Mouse (Mus musculus) testis, adult 2 months (tissue): ENCODE results near the gene Pakap. TPM values are rescaled to one million over a fixed set of nuclear protein-coding genes. Genes with fewer than 3 reads are reported as not detected.

ENCODE experiments used
- H3K27ac ChIP-seq: fragments of 200-500 bp; 2 replicates; pipeline ENCODE4 v1.5.1; 2012; ENCODE audit warnings: low read depth, low read length; ENCODE audit not compliant: control insufficient read depth, insufficient read depth
- H3K27me3 ChIP-seq: fragments of 200-500 bp; 2 replicates; pipeline ENCODE4 v1.6.1; 2012; ENCODE audit warnings: mild to moderate bottlenecking, low read length, moderate library complexity; ENCODE audit not compliant: control insufficient read depth, insufficient read depth
- H3K36me3 ChIP-seq: fragments of 200-500 bp; 2 replicates; pipeline ENCODE4 v1.6.1; 2012; ENCODE audit warnings: mild to moderate bottlenecking, low read length; ENCODE audit not compliant: control insufficient read depth, insufficient read depth
- H3K4me1 ChIP-seq: fragments of 200-500 bp; 2 replicates; pipeline ENCODE4 v1.6.1; 2012; ENCODE audit warnings: low read length; ENCODE audit not compliant: control insufficient read depth, insufficient read depth
- H3K4me3 ChIP-seq: fragments of 200-500 bp; 2 replicates; pipeline ENCODE4 v1.5.1; 2012; ENCODE audit warnings: low read depth, mild to moderate bottlenecking, low read length, moderate library complexity, mixed read lengths; ENCODE audit not compliant: control insufficient read depth
- CTCF ChIP-seq: fragments of 200-500 bp; IDR thresholded peaks from 2 replicates; pipeline ENCODE4 v1.5.1; 2012; ENCODE audit warnings: low read depth, mild to moderate bottlenecking, inconsistent platforms, low read length, moderate library complexity; ENCODE audit not compliant: control insufficient read depth, insufficient read depth, insufficient replicate concordance
- POLR2A ChIP-seq: fragments of 200-500 bp; IDR thresholded peaks from 2 replicates; pipeline ENCODE4 v1.6.1; 2012; ENCODE audit warnings: low read depth, mild to moderate bottlenecking, inconsistent platforms, low read length, moderate library complexity; ENCODE audit not compliant: control insufficient read depth
- polyA plus RNA-seq: library from polyadenylated mRNA; depleted of rRNA; stranded (reverse); fragments of >200 nt; gene quantifications from 2 replicates; pipeline ENCODE4 v1.2.3, GENCODE M21; 2012

Gene Pakap
- polyA plus RNA-seq, 1 experiment = 0.96 TPM

DNA sequence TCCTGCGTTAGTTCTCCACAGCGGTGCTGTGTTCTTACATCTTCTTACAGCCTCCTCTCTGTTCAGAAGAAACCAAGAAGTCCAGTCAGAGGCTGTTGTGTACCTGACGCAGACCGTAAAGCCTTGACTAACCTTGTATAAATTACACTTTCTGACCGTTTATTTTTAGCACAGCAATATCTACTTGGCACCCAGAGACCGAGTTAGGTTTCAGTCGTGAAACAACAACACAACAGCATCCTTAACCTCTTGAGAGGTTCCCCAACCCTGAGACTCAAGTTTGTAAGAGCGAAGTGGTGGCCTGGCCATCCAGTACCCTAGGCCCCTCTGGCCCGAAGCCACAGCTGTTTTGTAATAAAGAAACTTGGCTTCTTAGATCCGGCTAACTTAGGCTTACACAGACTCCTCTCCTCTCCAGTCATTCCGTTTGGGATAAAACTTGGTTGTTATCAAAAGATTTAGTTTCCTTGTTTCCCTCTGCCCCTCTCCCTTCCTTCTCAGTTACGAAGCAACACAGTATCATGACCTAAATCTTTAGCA, 116.8 kb downstream of the Pakap start:
- Histone ChIP-seq H3K36me3 (no peaks in the 10 kb centered on the region), H3K27me3 (no peaks in the 10 kb centered on the region), H3K4me3 (no peak overlapping the region), H3K4me1 (no peaks in the 10 kb centered on the region), H3K27ac (no peak overlapping the region)
- TF ChIP-seq POLR2A = no peak

GRCm38 (mm10) chr4:57686736-57687135, 118.8 kb downstream of the Pakap start:
- Histone ChIP-seq H3K4me1 (no peaks in the 10 kb centered on the region), H3K4me3 (no peak overlapping the region), H3K27ac (no peak overlapping the region), H3K36me3 (no peaks in the 10 kb centered on the region), H3K27me3 (no peaks in the 10 kb centered on the region)
- TF ChIP-seq POLR2A (no peak), CTCF (no peak)

GRCm38 (mm10) chr4:57687583-57687982, 119.6 kb downstream of the Pakap start:
- no peaks in the 10 kb centered on the region for H3K36me3 ChIP-seq
- TF ChIP-seq POLR2A (no peak), CTCF (no peak)
- H3K27me3 ChIP-seq = no peaks in the 10 kb centered on the region
- no peaks in the 10 kb centered on the region for H3K4me1 ChIP-seq
- no peak overlapping the region for H3K4me3 ChIP-seq
- no peak overlapping the region for H3K27ac ChIP-seq

DNA sequence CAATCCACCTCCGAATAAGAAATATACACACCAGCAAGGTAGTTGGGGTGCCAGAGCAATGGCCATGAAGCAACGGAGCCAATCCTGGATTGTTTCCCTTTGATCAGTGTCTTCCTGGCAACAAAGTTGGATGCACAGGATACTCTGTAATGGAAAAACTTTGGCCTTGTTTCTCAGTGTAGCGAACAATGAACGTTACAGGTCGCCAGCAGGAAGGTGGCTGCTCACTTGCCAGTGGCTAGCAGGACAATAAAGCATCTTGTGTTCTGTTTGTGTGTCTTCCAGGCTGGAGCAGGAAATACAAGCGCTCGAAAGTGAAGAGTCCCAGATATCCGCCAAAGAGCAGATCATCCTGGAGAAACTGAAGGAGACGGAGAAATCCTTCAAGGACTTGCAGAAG, 120.2 kb downstream of the Pakap start:
- no peak overlapping the region for H3K27ac ChIP-seq
- H3K4me3 ChIP-seq = no peak overlapping the region
- no peaks in the 10 kb centered on the region for H3K27me3 ChIP-seq
- no peaks in the 10 kb centered on the region for H3K4me1 ChIP-seq
- no peaks in the 10 kb centered on the region for H3K36me3 ChIP-seq
- no peak for TF ChIP-seq CTCF
- no peak for TF ChIP-seq POLR2A

- no peaks in the 10 kb centered on the region for H3K36me3 ChIP-seq
- no peaks in the 10 kb centered on the region for H3K27me3 ChIP-seq
- no peak overlapping the region for H3K4me3 ChIP-seq
- no peaks in the 10 kb centered on the region for H3K4me1 ChIP-seq
- TF ChIP-seq CTCF = no peak
- TF ChIP-seq POLR2A = no peak
- no peak overlapping the region for H3K27ac ChIP-seq
Measured at GRCm38 (mm10) chr4:57690001-57690400, 122.0 kb downstream of the Pakap start.

DNA sequence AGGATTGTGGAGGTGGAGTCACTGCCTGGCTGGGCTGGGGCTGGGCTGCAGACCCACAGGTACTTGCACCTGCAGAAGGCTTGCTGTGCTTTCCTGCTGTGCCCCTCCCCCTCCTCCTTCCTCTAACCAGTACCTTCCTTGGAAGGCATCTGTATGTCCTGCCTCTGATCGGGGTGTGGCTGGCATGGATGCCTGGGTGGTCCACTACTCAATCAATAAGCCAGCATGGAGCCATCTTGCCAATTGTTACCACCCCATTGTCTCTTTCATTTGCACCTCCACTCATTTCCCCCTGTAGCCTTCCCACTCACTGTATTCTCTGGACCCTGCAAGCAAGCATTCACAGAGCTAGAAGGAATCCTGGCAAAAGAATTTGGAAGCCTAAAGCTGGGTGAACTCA, 122.8 kb downstream of the Pakap start:
- Histone ChIP-seq H3K4me3 (no peak overlapping the region), H3K4me1 (no peaks in the 10 kb centered on the region), H3K27me3 (no peaks in the 10 kb centered on the region), H3K27ac (no peak overlapping the region), H3K36me3 (no peaks in the 10 kb centered on the region)
- no peak for TF ChIP-seq POLR2A
- TF ChIP-seq CTCF = no peak

DNA sequence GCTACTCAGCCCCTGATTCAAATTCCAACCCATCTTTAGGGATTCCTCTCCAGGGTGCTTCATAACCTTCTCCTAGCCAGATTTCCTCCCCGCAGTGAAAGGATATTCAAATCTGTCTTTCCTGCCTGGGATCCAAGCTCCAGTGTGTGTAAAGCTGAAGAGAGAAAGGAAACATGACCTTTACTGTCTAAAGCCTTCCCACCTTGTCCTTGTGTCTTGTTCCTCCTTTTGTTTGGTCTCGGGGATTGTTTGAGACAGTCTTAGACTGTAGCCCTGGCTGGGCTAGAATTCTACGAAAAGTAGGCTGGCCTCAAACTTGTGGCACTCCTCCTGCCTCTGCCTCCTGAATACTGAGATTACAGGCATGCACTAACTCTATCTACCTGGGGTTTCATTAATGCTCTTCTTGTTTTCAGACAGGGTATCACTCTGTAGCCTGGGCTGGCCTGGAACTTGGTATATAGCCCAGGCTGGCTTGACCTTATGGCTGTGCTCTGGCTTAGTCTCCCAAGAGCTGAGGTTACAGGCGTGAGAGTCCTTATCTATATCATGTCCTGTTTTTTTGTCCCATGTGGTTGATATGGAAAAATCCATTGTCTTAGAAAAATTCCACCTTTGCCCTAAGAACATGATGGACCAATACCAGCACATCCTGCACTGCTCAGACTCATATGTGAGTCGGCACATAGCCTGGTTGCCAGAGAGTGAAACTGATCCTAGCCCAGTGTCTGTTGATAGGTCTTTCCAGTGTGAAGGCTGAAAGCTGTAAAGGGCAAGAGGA, 126.6 kb downstream of the Pakap start:
- Histone ChIP-seq H3K4me1 (no peaks in the 10 kb centered on the region), H3K4me3 (no peak overlapping the region), H3K27me3 (no peaks in the 10 kb centered on the region), H3K36me3 (no peaks in the 10 kb centered on the region), H3K27ac (no peak overlapping the region)
- TF ChIP-seq CTCF = no peak
- no peak for TF ChIP-seq POLR2A
